Mouse (Mus musculus) liver, adult (tissue): ENCODE results near the gene Lrrc4c.

Experiments used
- GATA4 ChIP-seq: IDR thresholded peaks from 2 replicates; pipeline ENCODE4 v1.6.1; 2014; ENCODE audit warnings: mild to moderate bottlenecking, low read length; ENCODE audit not compliant: insufficient replicate concordance

The Lrrc4c gene

GRCm38 (mm10) chr2:96999521-96999920 is 681.6 kb downstream of the Lrrc4c start:
- no peak for TF ChIP-seq GATA4

- TF ChIP-seq GATA4, result no peak
Observed at GRCm38 (mm10) chr2:97018319-97018718, 700.4 kb downstream of the Lrrc4c start.

- no peak for TF ChIP-seq GATA4
Observed at GRCm38 (mm10) chr2:97026991-97027390, 709.0 kb downstream of the Lrrc4c start.

GRCm38 (mm10) chr2:97027585-97027984 is 709.6 kb downstream of the Lrrc4c start:
- no peak for TF ChIP-seq GATA4

GRCm38 (mm10) chr2:97036401-97036800 is 718.4 kb downstream of the Lrrc4c start:
- TF ChIP-seq GATA4, result no peak

- no peak for TF ChIP-seq GATA4
Observed at GRCm38 (mm10) chr2:97037024-97037814, 719.2 kb downstream of the Lrrc4c start.

- TF ChIP-seq GATA4, result no peak
Observed at GRCm38 (mm10) chr2:97044016-97044415, 726.0 kb downstream of the Lrrc4c start.

GRCm38 (mm10) chr2:97045628-97046027 is 727.7 kb downstream of the Lrrc4c start:
- no peak for TF ChIP-seq GATA4

GRCm38 (mm10) chr2:97080156-97080555 is 762.2 kb downstream of the Lrrc4c start:
- no peak for TF ChIP-seq GATA4

- no peak for TF ChIP-seq GATA4
Observed at GRCm38 (mm10) chr2:97097965-97098364, 780.0 kb downstream of the Lrrc4c start.

GRCm38 (mm10) chr2:97103398-97104162 is 785.6 kb downstream of the Lrrc4c start:
- TF ChIP-seq GATA4, result no peak

- no peak for TF ChIP-seq GATA4
Observed at GRCm38 (mm10) chr2:97124246-97124645, 806.3 kb downstream of the Lrrc4c start.

GRCm38 (mm10) chr2:97138454-97138853 is 820.5 kb downstream of the Lrrc4c start:
- no peak for TF ChIP-seq GATA4

- TF ChIP-seq GATA4, result no peak
Observed at GRCm38 (mm10) chr2:97151626-97152194, 833.7 kb downstream of the Lrrc4c start.

- no peak for TF ChIP-seq GATA4
Observed at GRCm38 (mm10) chr2:97165745-97166144, 847.8 kb downstream of the Lrrc4c start.

GRCm38 (mm10) chr2:97178399-97178798 is 860.4 kb downstream of the Lrrc4c start:
- no peak for TF ChIP-seq GATA4
